Mouse (Mus musculus): ENCODE measurements around the gene Rpl10l.

DNA sequence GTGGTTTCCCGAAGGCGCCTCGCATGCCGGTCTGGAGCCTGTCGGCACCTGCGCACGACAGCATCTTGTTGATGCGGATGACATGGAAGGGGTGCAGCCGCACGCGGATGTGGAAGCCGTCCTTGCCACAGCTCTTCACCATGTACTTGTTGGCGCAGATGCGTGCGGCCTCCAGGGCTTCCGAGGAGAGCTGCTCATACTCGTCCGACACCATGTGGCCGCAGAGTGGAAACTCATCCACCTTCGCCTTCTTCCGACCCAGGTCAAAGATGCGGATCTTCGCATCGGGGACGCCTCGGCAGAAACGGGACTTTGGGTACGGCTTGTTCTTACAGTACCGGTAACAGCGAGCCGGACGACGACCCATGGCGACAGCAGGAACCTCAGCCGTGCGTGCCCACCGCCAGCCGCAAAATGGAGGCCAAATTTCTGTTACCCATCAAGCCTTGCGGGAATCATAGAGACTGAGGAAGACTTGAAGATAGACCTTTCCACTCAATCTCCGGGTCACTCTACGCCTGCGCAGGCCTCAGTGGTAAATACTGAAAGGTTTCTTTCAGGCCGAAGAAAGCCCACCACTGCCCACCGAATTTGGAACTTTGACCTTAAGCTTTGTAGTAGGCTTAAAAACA is at the start of gene Rpl10l:
- TF ChIP-seq CTCF (IDR thresholded peaks at IDR 0.05; ENCODE audit: borderline replicate concordance, insufficient read depth, low read depth, low read length) (no peak), POLR2A (IDR thresholded peaks at IDR 0.05; ENCODE audit: borderline replicate concordance, insufficient read depth, low read length) (no peak)
